Mouse (Mus musculus) CD4-positive, CD25-positive, alpha-beta regulatory T cell, adult 2 months (primary cell): ENCODE data around the gene 2310002L09Rik.
"Not testable (repeated sequence)": the region's sequence is repeated elsewhere in the genome, so short reads cannot be mapped to it uniquely, and the experiment has no call there.

ENCODE experiments used
- DNase-seq: peaks from one replicate; pipeline ENCODE4 v3.0.0-alpha.2; 2012; ENCODE audit warnings: low read depth, low spot score

Gene 2310002L09Rik

DNA sequence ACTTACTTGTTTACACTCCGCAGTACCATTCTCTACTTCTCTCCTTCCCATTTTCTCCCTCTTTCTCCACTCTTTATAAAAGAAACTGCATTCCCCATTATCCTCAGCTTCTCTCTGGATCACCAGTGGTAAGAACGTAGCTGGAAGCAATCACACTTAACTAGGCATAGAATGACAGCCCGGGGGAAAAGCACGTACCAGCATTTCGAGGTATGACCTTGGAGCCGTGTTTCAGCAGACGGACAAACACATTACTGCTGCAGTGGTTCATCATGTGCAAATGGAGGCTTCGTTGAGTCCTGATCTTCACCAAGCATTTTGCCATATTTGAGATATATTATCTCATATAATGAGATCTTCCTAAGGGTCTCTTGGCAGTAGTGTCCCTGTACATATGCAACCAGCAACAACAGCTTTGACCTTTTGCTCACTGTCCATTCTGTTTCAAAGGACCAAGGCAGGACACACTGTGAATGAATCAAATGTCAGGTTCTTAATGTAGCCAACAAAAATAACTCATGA, at the start of gene 2310002L09Rik:
Gene 2310002L09Rik (minus strand): TSS at position 472 of the 522 bp plus-strand sequence.
- DNase-seq: no peak

DNA sequence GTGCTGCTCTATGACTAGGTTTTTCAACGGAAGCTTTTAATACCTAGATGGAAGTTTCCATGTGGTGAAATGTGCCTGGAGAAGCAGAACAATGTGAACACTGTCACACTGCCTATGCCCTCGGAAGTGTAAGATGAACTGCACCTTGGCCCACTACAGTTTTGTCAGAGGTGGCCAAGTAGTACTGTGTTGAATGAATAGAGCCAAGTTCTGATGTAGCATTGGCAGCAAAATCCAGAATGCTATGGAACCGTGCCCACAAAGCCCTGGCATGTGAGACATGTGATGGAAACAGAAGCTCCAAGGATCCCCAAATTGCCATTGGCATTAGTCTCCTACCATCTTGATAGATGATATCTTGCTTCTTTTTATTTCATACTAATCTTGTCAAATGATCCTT, 29.8 kb upstream of the 2310002L09Rik start:
- no peak for DNase-seq

DNA sequence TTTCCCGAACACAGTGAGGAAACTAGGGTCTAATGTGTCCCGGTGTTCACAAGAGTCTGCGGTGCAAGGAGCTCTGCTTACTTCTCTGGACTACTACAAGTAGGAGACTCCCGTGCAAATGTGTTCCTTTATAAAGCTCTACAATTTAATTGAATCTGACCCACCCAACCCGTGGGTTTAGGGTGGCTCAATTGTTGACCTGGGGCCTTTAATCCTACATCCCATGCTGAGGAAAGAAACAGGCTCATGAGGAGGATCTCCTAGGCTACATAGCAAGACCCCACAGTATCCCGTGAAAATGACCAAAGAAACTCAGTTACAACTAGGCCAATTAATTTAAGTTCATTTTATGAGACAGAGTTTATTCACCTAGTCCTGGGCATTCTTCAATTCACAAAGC, 30.0 kb downstream of the 2310002L09Rik start, which contains the start of gene Gm11756:
Gene Gm11756 (minus strand): TSS at position 101 of the 400 bp plus-strand sequence.
- DNase-seq: not testable (repeated sequence)

GRCm38 (mm10) chr4:73905853-73906252, 44.8 kb downstream of the 2310002L09Rik start, which contains the start of gene Gm13871:
TSS of gene Gm13871 (minus strand) at chr4:73905953.
- DNase-seq: not testable (repeated sequence)

DNA sequence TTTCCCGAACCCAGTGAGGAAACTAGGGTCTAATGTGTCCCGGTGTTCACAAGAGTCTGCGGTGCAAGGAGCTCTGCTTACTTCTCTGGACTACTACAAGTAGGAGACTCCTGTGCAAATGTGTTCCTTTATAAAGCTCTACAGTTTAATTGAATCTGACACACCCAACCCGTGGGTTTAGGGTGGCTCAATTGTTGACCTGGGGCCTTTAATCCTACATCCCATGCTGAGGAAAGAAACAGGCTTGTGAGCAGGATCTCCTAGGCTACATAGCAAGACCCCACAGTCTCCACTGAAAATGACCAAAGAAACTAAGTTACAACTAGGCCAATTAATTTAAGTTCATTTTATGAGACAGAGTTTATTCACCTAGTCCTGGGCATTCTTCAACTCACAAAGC, 59.6 kb downstream of the 2310002L09Rik start, which contains the start of gene Gm11757:
Gene Gm11757 (minus strand): TSS at position 101 of the 400 bp plus-strand sequence.
- DNase-seq: not testable (repeated sequence)
